ENCODE assay signal across 11 mouse cellular contexts in the genomic region with DNA sequence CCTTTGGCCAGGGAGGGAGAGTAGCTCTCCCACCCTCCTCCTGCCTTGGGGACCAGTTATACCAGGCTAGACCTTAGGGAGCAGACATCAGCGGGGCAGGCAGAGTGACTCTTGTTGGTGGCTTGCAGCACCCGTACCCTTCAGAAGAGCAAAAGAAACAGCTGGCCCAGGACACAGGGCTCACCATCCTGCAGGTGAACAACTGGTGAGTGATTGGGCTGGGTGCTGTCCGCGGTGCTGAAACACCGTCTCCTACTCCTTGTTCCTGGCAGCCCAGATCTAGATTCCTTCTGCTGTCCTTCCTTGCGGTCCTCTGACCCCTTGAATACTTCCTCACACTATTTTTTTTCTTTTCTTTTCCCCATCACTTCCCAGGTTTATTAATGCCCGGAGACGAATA. TPM values are rescaled to one million over a fixed set of nuclear protein-coding genes. Genes with fewer than 3 reads are reported as not detected.
DNase-seq lines count a peak whose midpoint lies in the region; ATAC-seq and TF ChIP-seq lines count a peak whose summit lies in the region.
"Had no signal": no experiment of that assay in that cellular context is flagged by ENCODE, and none has a peak within 500 bp of the region (broad histone marks: within the 10 kb centered on the region; RNA-seq: fewer than 3 reads in every experiment).

No protein-coding gene starts in this region.

- ATAC-seq in stomach, postnatal 0 days (ENCODE audit: low FRiP score, low TSS enrichment): peak; percentile 45; the same call in 1 of the 2 replicates
- ATAC-seq in hindbrain, embryonic 13.5 days (ENCODE audit: low FRiP score): no peak
- ATAC-seq: Patski had no signal

- no peaks in the 10 kb centered on the region; the same call in 1 of the 2 replicates for H3K36me3 ChIP-seq in limb, embryonic 10.5 days
- no peaks in the 10 kb centered on the region for H3K36me3 ChIP-seq in stomach, postnatal 0 days (ENCODE audit: control insufficient read depth, insufficient read depth, low read length)
- peaks cover 72% of the 10 kb centered on the region for H3K36me3 ChIP-seq in hindbrain, embryonic 13.5 days

- no peak overlapping the region for H3K9ac ChIP-seq in stomach, postnatal 0 days (ENCODE audit: low read length)
- no peak overlapping the region for H3K9ac ChIP-seq in hindbrain, embryonic 13.5 days
- H3K9ac ChIP-seq: heart, embryonic 13.5 days had no signal

- H3K4me2 ChIP-seq in stomach, postnatal 0 days (replicated peaks; ENCODE audit: low read depth): no peak overlapping the region
- H3K4me2 ChIP-seq in hindbrain, embryonic 13.5 days: no peak overlapping the region
- H3K4me2 ChIP-seq: heart, embryonic 13.5 days had no signal

- H3K9me3 ChIP-seq in limb, embryonic 10.5 days (replicated peaks): no peaks in the 10 kb centered on the region
- no peaks in the 10 kb centered on the region for H3K9me3 ChIP-seq in stomach, postnatal 0 days (ENCODE audit: control insufficient read depth, low read length)
- no peaks in the 10 kb centered on the region for H3K9me3 ChIP-seq in hindbrain, embryonic 13.5 days
- H3K9me3 ChIP-seq: heart, embryonic 13.5 days had no signal

- no peak overlapping the region for H3K4me3 ChIP-seq in limb, embryonic 10.5 days
- H3K4me3 ChIP-seq in stomach, postnatal 0 days (ENCODE audit: low read depth, low read length): no peak overlapping the region
- no peak overlapping the region for H3K4me3 ChIP-seq in hindbrain, embryonic 13.5 days
- H3K4me3 ChIP-seq: heart, embryonic 13.5 days had no signal

- TF ChIP-seq CTCF in stomach, postnatal 0 days (IDR thresholded peaks at IDR 0.05; ENCODE audit: low read depth): no peak

- WGBS in limb, embryonic 10.5 days: 22% methylated on average over 8 of the region's 8 CpGs
- WGBS in stomach, postnatal 0 days: 18% methylated on average over 8 of the region's 8 CpGs
- 34% methylated on average over 8 of the region's 8 CpGs for WGBS in hindbrain, embryonic 13.5 days

- no peaks in the 10 kb centered on the region for H3K27me3 ChIP-seq in limb, embryonic 10.5 days (ENCODE audit: low read depth, poor library complexity, severe bottlenecking)
- no peaks in the 10 kb centered on the region for H3K27me3 ChIP-seq in stomach, postnatal 0 days (ENCODE audit: control insufficient read depth, insufficient read depth, low read length)
- H3K27me3 ChIP-seq in hindbrain, embryonic 13.5 days: no peaks in the 10 kb centered on the region
- H3K27me3 ChIP-seq: heart, embryonic 13.5 days had no signal

- H3K4me1 ChIP-seq in limb, embryonic 10.5 days: no peaks in the 10 kb centered on the region
- H3K4me1 ChIP-seq in stomach, postnatal 0 days (replicated peaks; ENCODE audit: control insufficient read depth, insufficient read depth): no peaks in the 10 kb centered on the region
- no peaks in the 10 kb centered on the region for H3K4me1 ChIP-seq in hindbrain, embryonic 13.5 days (replicated peaks)
- H3K4me1 ChIP-seq: heart, embryonic 13.5 days had no signal

- TF ChIP-seq EP300 in stomach, postnatal 0 days (optimal IDR thresholded peaks at IDR 0.05): no peak

- H3K27ac ChIP-seq in limb, embryonic 10.5 days: no peak overlapping the region
- H3K27ac ChIP-seq in stomach, postnatal 0 days (replicated peaks): no peak overlapping the region
- H3K27ac ChIP-seq in hindbrain, embryonic 13.5 days: no peak overlapping the region
- H3K27ac ChIP-seq: heart, embryonic 13.5 days had no signal

- DNase-seq in gastrocnemius, adult 18-20 months (ENCODE audit: low spot score): peak; percentile 19
- no peak for DNase-seq in gastrocnemius, postnatal 25 days
- DNase-seq in B cell, adult 2 months: peak; percentile 63 to 69
- DNase-seq in embryo, embryonic 10 days (ENCODE audit: low spot score): peak; percentile 76
- DNase-seq in limb, embryonic 10.5 days (ENCODE audit: low spot score): peak; percentile 89
- peak; percentile 75 for DNase-seq in stomach, postnatal 0 days (ENCODE audit: low spot score)
- no peak for DNase-seq in right cerebral cortex, postnatal 4 days

RNA-seq across cellular contexts. Expression of a gene that starts 8.8 kb away (rescaled TPM):
- 1 to 10 TPM in 1 of 2 experiments, under 1 TPM in 1; 0.62 to 1.4 TPM for total RNA-seq in gastrocnemius, adult 18-20 months (2021)
- total RNA-seq in gastrocnemius, postnatal 25 days (2021): 1 to 10 TPM in 1 of 2 experiments, under 1 TPM in 1; 0.97 to 1.9 TPM
- polyA plus RNA-seq in limb, embryonic 10.5 days (2016; fragmentation: Nextera tagmentation; extraction: Ambion mirVana): 17.8 and 20.9 TPM in 2 replicates
- 10.9 and 11.8 TPM in 2 replicates for polyA plus RNA-seq in stomach, postnatal 0 days (2015; fragmentation: Nextera tagmentation; extraction: Ambion mirVana)
- 147 and 160 TPM in 2 replicates for polyA plus RNA-seq in hindbrain, embryonic 13.5 days (2015; fragmentation: Nextera tagmentation; extraction: Ambion mirVana)

RNA-seq across cellular contexts. Expression of a gene that starts 38.2 kb away (rescaled TPM):
- total RNA-seq in gastrocnemius, adult 18-20 months (2021): 1 to 10 TPM; 3.9 to 4.4 TPM
- 1 to 10 TPM; 3.2 to 3.4 TPM for total RNA-seq in gastrocnemius, postnatal 25 days (2021)
- 19.8 and 20.0 TPM in 2 replicates for polyA plus RNA-seq in limb, embryonic 10.5 days (2016; fragmentation: Nextera tagmentation; extraction: Ambion mirVana)
- 6.9 and 7.9 TPM in 2 replicates for polyA plus RNA-seq in stomach, postnatal 0 days (2015; fragmentation: Nextera tagmentation; extraction: Ambion mirVana)
- polyA plus RNA-seq in hindbrain, embryonic 13.5 days (2015; fragmentation: Nextera tagmentation; extraction: Ambion mirVana): 13.5 and 13.8 TPM in 2 replicates

RNA-seq across cellular contexts. Expression of a gene that starts 54.0 kb away (rescaled TPM):
- total RNA-seq in gastrocnemius, adult 18-20 months (2021): under 1 TPM; 0.11 to 0.21 TPM
- total RNA-seq in gastrocnemius, postnatal 25 days (2021): under 1 TPM; 0.15 to 0.16 TPM
- polyA plus RNA-seq in limb, embryonic 10.5 days (2016; fragmentation: Nextera tagmentation; extraction: Ambion mirVana): 0.05 and 0.09 TPM in 2 replicates
- polyA plus RNA-seq in stomach, postnatal 0 days (2015; fragmentation: Nextera tagmentation; extraction: Ambion mirVana): 0.11 and 0.12 TPM in 2 replicates
- 0.96 and 1.1 TPM in 2 replicates for polyA plus RNA-seq in hindbrain, embryonic 13.5 days (2015; fragmentation: Nextera tagmentation; extraction: Ambion mirVana)
- total RNA-seq: neutrophil, adult 5-6 weeks had no signal

Comparison
In these comparisons a context has a peak if more than half of its experiments do, and no peak if none do; other contexts are left out.
1. DNase-seq: peak in gastrocnemius, adult 18-20 months (single experiment), B cell, adult 2 months (2 of 2), embryo, embryonic 10 days (single experiment), limb, embryonic 10.5 days (single experiment) and stomach, postnatal 0 days (single experiment); none in gastrocnemius, postnatal 25 days (single experiment) and right cerebral cortex, postnatal 4 days (single experiment).